Mouse (Mus musculus) cortical plate, adult 2 months (tissue): Measurements from ENCODE around the gene Tcp11l2.

ENCODE experiments used
- CTCF ChIP-seq: fragments of 200-500 bp; IDR thresholded peaks from 2 replicates; pipeline ENCODE4 v1.5.1; 2011; ENCODE audit warnings: mild to moderate bottlenecking, control low read depth, low read length; ENCODE audit not compliant: insufficient read depth; ENCODE audit errors: extremely low read depth
- POLR2A ChIP-seq: fragments of 200-500 bp; IDR thresholded peaks from 2 replicates; pipeline ENCODE4 v1.6.1; 2011; ENCODE audit warnings: mild to moderate bottlenecking, low read length, control low read depth; ENCODE audit not compliant: insufficient read depth; ENCODE audit errors: extremely low read depth

DNA sequence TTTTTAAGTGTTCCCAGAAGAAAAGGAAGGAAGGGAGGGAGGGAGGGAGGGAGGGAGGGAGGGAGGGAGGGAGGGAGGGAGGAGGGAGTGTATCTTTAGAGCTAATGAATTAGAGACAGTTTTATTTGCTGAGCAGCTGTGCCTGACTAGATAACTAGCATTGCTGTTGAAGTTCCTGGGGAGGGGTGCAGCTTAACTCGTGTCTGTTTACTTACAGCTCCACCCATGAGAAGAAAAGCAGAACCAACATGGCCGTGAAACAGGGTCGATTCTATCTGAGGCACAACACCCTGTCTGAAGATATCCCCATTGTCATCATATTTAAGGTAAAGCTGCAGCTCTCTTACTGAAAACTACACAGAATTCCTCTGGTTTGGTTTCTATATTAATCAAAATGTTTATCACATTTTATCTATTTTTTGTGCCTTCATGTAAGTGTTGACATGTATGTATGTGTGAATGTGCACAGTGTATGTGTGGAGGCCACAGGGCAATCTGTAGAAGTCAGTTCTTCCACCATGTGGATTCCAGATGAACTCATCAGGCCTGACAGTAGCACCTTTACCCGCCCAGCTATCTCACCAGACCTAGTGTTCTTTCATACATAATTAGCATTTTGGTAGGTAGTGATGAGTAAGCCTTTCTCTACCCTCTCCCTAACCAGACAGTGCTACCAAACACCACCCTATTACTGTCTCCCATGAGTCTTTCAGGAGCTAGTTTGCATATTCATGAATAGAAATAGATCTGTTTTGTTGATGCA, 63.3 kb downstream of the Tcp11l2 start:
- no peak for TF ChIP-seq CTCF
- no peak for TF ChIP-seq POLR2A
